Mouse (Mus musculus) myocyte (in vitro differentiated cells): ENCODE measurements at regions not wholly inside any gene's neighbourhood (a gene's known extent, or its start where the extent isn't known, plus 50 kb on each side); places are given as distances from the start of the nearest gene placed in this dataset.

Experiments used
- E2F4 ChIP-seq: IDR thresholded peaks from one replicate; pipeline ENCODE4 v1.6.1; 2011; ENCODE audit warnings: mild to moderate bottlenecking, control low read depth, moderate library complexity; ENCODE audit not compliant: insufficient read depth
- POLR2A ChIP-seq: IDR thresholded peaks from one replicate; pipeline ENCODE4 v1.6.1; 2011; ENCODE audit warnings: low read depth, mild to moderate bottlenecking, control low read depth, moderate library complexity; ENCODE audit not compliant: insufficient read length

- no peak for TF ChIP-seq E2F4
- TF ChIP-seq POLR2A: no peak
Observed at GRCm38 (mm10) chr1:168497801-168498200, 65.7 kb upstream of the Pbx1 start.
